Mouse (Mus musculus) bone marrow macrophage, adult 2 months (primary cell): Measurements from ENCODE around the gene Tln2.

Source experiments
- CTCF ChIP-seq: IDR thresholded peaks from 2 replicates; pipeline ENCODE4 v1.5.1; 2012; ENCODE audit warnings: low read depth, mild to moderate bottlenecking, low read length, moderate library complexity
- POLR2A ChIP-seq: IDR thresholded peaks from 2 replicates; pipeline ENCODE4 v1.6.1; 2012; ENCODE audit warnings: mild to moderate bottlenecking, low read depth, low read length, borderline replicate concordance

DNA sequence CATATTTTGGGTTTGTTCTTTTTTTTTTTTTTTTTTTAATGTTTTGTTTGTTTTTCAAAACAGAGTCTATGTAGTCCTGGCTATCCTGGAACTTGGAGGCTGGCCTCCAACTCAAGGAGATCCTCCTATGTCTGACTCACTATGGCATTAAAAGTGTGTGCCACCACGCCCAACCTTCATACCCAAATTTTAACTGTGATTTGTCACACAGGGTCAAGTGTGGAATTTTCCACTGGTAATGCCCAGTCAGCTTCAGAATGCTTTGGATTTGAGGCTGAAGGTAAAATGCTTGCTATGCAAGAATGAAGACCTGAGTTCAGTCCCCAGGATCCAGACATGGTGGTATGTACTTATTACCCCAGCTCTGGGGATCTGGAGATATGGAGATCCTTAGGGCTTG is 49.7 kb upstream of the Tln2 start:
- TF ChIP-seq CTCF (no peak), POLR2A (no peak)
